Mouse (Mus musculus): ENCODE measurements around the gene Gm9745.
"Not testable (repeated sequence)": the region's sequence is repeated elsewhere in the genome, so short reads cannot be mapped to it uniquely, and the experiment has no call there.

Gm9745 gene

DNA sequence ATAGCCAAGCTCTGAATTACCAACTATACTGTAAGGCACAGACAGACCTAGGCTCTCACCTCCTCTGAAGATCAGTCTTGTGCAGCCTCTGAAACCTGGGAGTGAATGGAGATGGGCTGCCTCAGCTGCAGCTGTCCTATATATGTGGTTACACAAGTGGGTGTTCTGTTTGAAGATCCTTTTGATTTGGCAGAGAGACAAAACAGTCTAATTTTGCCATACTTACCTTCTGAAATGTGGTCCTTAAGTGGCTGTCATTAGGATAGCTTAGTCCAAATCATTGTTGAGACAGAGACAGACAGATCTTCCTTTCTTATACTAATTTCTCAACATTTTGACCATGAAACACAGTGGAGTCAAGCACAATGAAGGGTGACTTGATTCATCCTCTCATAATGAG, at the start of gene Gm9745:
Gene Gm9745, minus strand, starts transcription at position 101 of the 400 bp plus-strand sequence.
- not testable (repeated sequence) for DNase-seq

DNA sequence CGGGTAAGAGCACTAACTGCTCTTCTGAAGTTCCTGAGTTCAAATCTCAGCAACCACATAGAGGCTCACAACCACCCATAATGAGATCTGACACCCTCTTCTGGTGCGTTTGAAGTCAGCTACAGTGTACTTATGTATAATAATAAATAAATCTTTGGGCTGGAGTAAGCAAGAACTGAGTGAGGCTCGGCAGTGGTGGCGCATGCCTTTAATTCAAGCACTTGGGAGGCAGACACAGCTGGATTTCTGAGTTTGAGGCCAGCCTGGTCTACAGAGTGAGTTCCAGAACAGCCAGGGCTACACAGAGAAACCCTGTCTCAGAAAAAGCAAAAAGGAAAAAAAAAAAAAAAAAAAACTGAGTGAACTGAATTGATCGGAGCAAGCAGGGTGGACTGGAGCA, 49.2 kb upstream of the Gm9745 start:
- DNase-seq: peak; percentile 18

DNA sequence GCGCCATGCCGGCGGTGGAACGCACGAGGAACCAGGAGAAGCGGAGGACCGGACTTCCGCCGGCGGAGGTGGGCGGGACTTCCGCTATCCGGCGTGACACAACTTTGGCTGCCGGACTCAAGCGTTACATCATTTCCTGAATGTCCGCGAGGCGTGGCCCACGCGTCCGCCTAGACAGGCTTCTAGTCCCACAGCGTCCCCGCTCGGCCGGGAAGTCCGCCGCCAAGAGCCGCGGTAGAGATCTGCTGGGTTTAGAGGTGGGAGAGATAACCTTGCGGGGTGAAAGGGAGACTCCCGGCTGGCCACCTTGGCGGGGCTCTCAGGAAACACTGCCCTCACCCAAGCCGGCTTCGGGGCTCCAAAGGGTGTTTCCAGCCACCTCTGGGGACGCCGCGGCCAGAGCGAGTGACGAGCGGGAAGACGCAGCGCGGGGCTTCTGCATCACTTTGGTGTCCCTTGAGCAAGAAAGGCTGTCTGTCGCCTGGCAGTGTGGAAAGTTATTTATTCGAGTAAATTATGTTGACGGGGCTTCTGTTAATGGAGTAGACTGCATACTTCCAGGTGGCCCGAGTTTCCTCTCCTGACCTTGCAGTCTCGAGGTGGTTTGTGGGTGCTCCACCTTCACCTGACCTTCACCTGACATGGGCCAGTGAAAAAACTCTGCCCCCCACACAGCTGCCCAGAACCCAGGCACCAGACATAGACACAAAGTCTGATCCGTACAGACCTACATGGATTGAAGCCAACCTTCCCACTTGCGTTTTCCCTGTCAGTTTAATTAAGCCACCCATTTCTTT, 48.2 kb upstream of the Gm9745 start, which contains the start of gene Gtpbp4:
Gene Gtpbp4, minus strand, starts transcription at position 94 of the 797 bp plus-strand sequence.
- peak; percentile 98 for DNase-seq

DNA sequence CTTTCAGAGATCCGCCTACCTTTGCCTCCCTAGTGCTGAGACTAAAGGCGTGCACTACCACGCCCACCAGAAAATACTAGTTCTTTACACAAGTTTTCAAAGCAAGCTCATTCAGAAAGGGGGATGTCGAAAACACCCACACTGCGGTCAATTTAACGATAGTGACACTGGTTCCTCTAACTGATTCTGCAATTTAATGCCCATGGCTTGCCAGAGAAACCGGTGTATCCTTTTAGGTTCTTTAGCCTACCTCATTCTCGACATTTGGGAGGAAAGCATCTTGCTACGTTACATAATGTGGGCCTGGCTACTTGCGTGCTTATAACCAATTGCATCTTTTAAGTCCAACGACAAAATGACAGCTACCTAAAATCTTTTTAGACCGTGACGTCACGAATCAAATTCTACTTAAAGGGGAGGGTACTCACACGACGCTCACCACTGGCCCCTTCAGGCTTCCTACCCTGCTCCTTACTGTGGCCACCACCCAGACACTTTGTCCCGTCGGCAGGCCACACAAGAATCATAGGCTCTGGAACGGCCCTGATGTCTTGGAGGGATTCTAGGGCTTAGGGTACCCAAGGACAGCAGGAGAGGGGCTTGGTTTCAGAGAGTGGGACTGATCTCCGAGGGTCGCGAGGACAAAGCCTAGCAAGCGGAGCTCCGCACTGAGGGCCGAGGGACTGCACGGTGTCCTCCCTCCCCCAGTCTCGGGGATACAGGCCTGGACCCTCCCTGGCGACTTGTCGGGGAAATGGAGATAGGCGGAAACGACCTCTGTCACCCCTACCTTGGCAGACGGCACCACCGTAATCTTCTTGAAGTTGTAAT, 47.3 kb upstream of the Gm9745 start:
- no peak for DNase-seq

DNA sequence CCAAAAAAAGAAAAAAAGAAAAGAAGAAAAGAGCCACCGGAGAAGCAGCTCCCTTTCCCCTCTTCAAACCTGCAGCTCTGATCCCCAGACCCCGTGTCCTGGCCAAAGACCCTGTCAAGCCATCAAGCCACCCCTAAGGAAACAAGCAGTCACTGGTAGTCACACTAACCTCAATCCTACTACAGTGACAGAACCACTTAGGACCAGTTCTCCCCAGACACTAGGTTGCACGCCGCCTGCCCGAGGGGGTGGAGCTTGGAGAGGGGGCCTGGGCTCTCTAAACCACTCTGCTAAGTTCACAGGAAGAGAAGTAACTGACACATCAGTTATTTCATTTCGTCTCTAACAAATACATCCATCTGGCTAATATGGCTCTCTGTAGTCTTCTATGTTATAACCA, 44.2 kb upstream of the Gm9745 start:
- DNase-seq: no peak

DNA sequence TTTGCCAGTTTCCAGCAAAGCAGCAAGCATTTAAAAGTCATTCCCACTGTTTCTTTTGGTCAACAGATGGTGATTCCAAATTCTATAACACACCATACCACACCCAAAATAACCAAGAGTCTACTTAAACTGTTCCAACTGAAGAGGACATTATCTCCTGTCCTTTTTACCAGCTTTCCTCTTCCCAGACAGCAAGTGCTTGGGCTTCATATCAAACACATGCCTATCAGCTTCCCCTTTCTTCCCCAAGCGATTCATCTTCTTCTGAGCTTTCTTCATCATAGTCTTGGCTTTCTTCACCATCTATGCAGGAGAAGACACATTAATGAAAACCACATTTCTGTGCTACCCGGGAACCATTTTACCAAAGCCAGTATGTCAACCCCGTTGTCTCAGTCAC, 24.9 kb upstream of the Gm9745 start:
- no peak for DNase-seq

DNA sequence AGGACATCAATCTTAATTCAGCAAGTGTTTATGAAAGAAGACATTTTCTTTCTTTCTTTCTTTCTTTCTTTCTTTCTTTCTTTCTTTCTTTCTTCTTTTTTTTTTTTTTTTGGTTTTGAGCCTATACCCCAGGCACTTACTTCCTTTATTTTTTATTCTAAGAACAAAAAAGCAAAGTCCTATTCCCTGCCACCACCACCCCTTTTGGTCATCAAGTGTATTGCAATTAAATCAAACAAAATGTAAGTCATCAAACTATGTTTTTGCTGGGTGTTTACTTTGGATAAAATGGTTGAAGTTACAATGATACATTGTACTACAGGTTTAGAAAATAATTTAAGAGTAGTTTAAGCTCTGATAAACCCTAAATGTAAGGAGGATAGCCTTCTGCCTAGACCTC, 24.3 kb upstream of the Gm9745 start:
- DNase-seq: no peak

DNA sequence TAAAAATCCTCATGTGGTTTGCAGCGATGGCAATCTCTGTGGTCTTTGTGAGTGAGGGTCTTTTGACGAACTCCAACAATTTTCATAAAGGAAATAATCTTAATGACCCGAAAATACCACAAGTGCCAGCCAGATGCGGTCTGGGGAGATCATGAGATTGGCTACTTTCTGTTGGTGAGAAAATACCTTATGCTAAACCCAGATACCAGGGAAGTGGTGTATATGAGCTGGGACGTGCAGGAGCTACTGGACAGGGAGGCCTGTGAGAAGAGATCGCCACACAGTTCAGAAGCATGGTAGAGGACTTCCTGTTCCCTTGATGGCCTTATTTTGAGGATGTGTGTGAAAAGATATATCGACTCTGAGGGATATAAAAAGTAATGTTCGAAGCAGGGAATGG, 19.7 kb upstream of the Gm9745 start:
- no peak for DNase-seq

DNA sequence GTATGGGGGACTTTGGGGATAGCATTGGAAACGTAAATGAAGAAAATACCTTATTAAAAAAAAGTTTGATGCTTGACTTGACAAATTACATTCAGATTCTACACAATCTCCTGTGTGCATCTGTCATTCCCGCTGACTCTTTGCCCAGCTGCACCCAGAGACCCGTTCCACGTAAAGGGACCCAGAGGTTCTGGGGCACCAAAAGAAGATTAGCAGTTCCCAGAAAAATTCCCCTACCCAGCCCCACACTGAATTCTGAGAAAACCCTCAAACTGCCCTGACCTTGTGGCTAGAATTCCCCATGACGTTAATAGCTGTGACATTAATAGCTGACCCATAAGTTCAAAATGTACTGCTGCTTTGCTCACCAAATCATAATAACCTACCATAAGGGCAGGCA, 17.2 kb upstream of the Gm9745 start:
- no peak for DNase-seq

DNA sequence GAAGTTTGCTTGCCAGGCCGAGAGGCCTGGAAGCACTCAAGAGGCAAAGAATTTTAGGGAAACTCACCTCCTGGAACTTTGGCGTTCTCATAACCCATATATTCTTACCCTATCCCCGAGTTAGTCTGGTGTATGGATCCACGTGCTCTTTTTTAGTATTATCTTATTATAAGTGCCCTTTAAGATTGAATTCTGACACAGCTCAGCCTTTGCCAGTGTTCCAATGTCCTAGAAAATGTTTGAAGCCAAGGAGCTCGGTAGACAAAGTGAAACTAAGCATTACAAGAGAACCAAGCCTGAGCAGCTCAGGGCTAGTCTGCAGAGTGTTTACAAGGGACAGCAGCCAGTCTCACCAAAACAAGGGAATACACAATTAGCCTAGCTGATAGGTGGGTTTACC, 14.2 kb upstream of the Gm9745 start:
- DNase-seq: not testable (repeated sequence)

DNA sequence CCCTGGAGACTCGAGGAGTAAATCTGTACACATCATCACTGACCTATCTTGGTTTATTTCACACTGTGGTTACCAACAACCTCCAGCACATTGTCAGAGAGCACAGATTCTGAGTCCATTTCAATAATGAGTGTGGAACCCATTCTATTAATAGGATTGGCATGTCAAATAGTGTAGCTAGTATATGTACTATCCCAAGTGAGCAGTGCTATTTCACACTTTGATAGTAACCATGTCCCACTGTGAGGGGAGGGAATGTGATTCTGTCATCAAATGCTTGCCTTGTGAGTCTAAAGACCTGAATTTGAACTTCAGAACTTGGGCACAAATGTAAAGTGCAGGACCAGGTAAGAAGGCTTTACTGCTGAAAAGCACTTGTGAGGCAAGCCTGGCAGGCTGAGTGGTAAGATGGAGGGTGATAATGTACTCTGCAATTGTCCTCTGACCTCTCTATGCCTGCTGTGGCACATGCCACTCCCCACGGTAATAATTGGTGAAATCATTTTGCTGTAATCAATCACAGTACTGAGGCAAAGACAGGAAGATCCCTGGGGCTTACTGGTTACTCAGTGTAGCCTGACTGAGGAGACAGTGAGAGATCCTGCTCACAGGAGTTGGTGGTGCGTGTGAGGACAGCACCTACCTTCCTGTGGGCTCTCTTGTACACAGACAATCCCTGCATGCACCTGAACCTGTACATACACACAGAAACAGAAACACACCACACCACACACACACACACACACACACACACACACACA, 13.3 kb upstream of the Gm9745 start:
- not testable (repeated sequence) for DNase-seq

DNA sequence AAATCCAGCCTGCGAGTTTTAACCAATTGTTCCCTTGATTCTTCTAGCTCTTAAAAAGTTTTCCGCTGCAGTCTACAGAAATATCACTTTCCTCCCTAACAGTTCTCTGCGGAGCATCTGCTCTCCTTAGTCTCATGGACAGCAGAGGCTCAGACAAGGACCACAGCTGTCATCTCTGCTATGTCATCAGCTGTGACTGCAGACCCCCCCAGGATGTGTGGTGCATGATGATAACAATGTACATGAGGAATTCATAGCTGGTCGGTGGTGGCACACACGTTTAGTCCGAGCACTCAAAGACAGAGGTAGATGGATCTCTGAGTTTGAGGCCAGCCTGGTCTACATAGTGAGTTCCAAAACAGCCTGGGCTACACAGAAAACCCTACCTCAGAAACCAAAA, 11.5 kb upstream of the Gm9745 start:
- DNase-seq: not testable (repeated sequence)

DNA sequence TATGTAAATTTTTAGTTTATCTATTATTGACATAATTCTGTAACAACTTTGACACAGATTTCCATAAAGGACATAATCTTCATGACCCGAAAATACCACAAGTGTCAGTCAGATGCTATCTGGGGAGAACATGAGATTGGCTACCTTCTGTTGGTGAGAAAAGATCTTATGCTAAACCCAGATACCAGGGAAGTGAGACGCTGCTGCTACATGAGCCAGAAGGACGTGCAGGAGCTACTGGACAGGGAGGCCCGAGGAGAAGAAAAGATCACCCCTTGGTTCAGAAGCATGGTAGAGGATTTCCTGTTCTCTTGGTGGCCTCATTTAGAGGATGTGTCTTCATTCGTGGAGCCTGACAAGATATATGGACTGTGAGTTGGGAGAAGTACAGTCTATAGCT, 11.0 kb upstream of the Gm9745 start:
- DNase-seq: not testable (repeated sequence)

DNA sequence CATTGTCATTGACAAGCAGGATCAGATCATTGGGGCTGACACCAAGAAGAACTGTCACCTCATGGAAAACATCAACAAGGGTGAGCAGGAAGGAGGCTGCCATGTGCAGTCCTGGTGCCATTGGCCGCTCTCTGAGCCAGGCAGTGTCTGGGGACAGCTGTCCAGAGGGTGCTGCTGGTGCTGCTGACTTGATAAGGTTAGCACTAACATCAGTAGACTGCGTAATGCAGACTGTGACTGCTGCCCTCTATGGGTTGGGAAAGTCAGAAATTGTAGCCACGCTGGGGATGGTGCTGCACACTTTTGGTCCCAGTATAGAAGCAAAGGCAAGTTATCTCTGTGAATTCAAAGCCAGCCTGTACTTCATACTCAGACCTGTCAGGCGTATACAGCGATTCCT, 8.8 kb upstream of the Gm9745 start:
- DNase-seq: not testable (repeated sequence)

DNA sequence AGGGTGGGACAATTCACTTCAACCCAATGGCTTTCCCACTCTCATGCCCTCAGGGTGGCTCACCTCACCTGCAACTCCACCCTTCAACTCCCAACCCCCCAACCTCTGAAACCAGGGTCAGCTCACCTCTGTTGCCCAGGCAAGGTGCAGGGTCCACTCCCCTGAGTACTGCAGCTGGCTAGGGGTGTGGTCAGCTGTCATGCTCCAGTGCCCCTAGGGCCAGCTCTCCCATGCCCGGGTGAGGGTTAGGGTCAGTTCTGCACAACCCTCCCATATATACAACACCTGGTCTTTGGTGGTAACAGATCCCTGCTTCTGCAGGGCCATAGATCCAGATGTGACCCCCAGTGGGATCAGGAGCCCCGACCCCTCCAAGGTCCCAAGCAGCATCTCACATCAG, 7.1 kb upstream of the Gm9745 start:
- DNase-seq: not testable (repeated sequence)

DNA sequence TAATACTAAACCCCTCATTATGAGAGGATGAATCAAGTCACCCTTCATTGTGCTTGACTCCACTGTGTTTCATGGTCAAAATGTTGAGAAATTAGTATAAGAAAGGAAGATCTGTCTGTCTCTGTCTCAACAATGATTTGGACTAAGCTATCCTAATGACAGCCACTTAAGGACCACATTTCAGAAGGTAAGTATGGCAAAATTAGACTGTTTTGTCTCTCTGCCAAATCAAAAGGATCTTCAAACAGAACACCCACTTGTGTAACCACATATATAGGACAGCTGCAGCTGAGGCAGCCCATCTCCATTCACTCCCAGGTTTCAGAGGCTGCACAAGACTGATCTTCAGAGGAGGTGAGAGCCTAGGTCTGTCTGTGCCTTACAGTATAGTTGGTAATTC, 4.5 kb upstream of the Gm9745 start, which contains the start of gene Idi2:
Gene Idi2, plus strand, starts transcription at position 301 of the 400 bp plus-strand sequence.
- DNase-seq: not testable (repeated sequence)

DNA sequence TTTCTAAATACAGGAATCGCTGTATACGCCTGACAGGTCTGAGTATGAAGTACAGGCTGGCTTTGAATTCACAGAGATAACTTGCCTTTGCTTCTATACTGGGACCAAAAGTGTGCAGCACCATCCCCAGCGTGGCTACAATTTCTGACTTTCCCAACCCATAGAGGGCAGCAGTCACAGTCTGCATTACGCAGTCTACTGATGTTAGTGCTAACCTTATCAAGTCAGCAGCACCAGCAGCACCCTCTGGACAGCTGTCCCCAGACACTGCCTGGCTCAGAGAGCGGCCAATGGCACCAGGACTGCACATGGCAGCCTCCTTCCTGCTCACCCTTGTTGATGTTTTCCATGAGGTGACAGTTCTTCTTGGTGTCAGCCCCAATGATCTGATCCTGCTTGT, 4.2 kb downstream of the Gm9745 start:
- DNase-seq: not testable (repeated sequence)

DNA sequence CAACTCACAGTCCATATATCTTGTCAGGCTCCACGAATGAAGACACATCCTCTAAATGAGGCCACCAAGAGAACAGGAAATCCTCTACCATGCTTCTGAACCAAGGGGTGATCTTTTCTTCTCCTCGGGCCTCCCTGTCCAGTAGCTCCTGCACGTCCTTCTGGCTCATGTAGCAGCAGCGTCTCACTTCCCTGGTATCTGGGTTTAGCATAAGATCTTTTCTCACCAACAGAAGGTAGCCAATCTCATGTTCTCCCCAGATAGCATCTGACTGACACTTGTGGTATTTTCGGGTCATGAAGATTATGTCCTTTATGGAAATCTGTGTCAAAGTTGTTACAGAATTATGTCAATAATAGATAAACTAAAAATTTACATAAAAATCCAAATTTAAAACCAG, 6.3 kb downstream of the Gm9745 start:
- DNase-seq: not testable (repeated sequence)

DNA sequence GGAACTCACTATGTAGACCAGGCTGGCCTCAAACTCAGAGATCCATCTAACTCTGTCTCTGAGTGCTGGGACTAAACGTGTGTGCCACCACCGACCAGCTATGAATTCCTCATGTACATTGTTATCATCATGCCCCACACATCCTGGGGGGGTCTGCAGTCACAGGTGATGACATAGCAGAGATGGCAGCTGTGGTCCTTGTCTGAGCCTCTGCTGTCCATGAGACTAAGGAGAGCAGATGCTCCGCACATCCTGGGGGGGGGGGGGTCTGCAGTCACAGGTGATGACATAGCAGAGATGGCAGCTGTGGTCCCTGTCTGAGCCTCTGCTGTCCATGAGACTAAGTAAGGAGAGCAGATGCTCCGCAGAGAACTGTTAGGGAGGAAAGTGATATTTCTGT, 6.9 kb downstream of the Gm9745 start:
- DNase-seq: not testable (repeated sequence)

DNA sequence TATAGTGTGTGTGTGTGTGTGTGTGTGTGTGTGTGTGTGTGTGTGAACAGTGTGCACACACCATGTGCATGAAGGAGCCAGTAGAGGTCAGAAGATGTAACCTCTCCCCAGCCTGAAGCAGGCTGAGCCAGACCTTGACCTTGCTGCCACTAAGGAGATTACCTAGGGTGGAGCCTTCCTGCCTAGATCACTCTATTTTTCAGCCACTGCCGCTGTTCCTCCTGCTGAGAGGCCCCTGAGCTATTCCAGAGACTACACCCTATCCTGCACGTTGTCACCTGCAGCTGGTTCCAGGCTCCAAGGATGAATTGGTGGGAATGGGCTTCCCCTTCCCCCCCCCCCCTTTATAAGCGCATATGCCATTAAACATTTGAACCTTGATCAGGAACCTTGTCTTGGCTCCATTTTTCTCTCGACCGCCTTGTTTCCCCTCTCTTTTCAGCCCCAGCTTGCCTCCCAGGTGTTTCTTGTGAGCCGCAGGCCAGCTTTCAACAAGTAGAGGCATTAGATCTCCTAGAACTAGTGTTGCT, 10.4 kb downstream of the Gm9745 start:
- not testable (repeated sequence) for DNase-seq

DNA sequence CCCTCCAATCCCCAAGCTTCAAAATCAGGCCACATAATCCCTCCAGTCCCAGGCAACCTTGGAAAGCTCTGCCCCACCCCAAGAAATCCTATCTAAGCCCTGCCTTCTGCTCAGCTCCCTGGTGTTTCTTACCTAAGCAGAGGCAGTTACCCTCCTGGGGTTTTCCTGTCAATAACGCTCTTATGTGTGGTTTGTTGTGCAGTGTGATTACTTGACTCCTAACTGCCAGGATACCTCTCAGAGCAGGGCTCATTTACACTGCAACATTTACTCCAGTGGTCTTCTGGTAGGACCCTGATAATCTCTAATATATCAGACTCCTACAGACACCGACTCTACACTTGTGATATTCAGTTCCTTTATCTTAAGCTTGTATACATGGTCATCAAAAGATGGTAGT, 14.5 kb downstream of the Gm9745 start:
- DNase-seq: no peak

DNA sequence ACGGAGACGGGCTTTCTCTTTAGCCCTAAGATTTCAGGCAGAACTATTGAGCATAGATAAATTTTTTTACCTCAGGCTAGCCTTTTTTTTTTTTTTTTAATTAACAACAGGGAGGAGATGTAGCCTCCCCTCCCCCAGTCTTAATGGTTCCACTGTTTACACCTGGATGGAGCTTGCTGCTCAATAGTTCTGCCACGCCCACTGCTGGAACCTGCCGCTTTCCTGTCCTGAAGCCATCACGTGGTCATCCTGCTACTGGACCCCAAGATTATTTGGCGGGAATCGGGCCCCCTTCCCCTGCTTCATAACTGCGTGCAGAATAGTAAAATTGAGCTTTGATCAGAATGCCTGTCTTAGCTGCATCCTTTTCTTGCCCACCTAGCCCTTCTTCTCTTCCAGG, 34.1 kb downstream of the Gm9745 start:
- not testable (repeated sequence) for DNase-seq

DNA sequence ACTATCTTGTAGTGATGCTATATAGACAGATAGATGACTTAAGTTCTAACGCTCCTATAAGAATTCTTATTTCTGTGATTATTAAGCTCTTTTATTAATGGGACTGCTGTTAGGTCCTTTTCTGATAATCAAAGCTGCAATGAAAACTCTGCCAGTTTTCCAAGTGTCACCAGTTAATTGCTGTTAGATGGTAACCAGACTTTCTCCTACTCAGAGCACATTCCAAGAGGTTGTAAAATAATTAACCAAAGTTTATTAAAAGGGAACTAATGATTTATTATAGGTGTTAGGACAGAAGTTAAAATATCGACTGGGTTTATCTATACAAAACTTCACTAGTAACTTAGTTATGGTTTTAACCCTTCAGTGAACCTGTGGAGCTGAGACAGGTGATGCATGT, 42.0 kb downstream of the Gm9745 start:
- DNase-seq: not testable (repeated sequence)

Data from cerebellum, adult 9-11 months (tissue).